Mouse (Mus musculus): ENCODE measurements around the gene Irgq. TPM values are rescaled to one million over a fixed set of nuclear protein-coding genes. Genes with fewer than 3 reads are reported as not detected.
A peak's percentile ranks its signal among the peaks of the same experiment; 100 is the strongest.

Irgq gene
- total and polyA plus RNA-seq, 2 experiments from 2014 or later, result 23.9 to 119 TPM

DNA sequence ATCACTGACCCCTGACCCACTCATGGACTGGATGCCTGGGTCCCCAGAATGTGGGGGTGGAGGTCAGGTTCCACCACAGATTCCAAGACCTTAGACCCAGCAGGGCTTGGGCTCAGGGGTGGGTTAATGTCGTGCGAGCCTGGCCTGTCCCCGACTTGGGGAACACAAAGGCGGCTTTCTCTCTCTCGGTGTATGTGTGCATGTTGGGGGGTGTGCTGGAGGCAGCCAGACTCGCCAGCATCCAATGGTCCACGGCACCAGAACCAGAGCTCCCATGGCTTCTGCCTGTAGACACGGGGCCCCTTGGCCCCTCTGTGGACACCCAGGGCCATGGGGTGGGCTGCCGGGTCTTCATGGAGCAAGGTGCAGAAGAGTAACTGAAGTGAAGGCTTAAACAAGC lies 45.0 kb upstream of the Irgq start:
- peaks cover 30% of the 10 kb centered on the region for H3K4me1 ChIP-seq (ENCODE audit: insufficient read depth, low read length)
- H3K9ac ChIP-seq (replicated peaks; ENCODE audit: low read length, poor library complexity, severe bottlenecking), result no peak overlapping the region
- no peaks in the 10 kb centered on the region for H3K36me3 ChIP-seq (ENCODE audit: insufficient read depth, low read length)
- ATAC-seq (ENCODE audit: low FRiP score) (no peak), DNase-seq (ENCODE audit: low spot score) (no peak)
- 0 out of 2 replicates have a peak overlapping the region, but pooled peaks have one; percentile 0 for H3K4me3 ChIP-seq (ENCODE audit: low read depth, low read length)
- H3K9me3 ChIP-seq (ENCODE audit: low read length), result no peaks in the 10 kb centered on the region
- TF ChIP-seq CTCF (IDR thresholded peaks at IDR 0.05), result no peak
- peak overlapping the region; percentile 71 for H3K27ac ChIP-seq (ENCODE audit: low read depth, low read length)
- 67% methylated on average over 9 of the region's 9 CpGs for WGBS
- H3K27me3 ChIP-seq (ENCODE audit: insufficient read depth, low read length), result no peaks in the 10 kb centered on the region
- peak overlapping the region; percentile 75 for H3K4me2 ChIP-seq (ENCODE audit: low read depth, low read length, poor library complexity, severe bottlenecking)

DNA sequence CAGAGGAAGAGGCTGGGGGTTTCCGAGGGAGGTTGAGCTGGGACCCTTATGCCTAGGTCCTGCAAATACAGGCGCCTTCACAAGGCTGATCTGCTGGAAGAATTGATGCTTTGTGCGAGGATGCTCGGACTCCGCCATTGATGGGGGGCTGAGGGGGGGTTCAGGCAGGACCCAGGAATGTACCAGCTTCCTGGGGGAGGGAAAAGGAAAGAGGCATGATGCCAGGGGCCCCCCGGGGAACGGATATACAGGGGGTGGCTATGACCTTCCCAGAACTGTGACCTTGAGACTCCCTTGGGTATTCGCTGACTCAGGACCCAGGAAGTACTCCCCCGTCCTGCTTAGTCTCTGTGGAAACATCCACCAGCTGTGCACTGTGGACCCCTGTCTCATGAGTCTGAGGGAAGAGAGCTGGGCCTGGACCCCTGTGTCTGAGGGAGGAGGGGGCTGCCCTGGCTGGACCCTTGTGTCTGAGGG lies 43.8 kb upstream of the Irgq start:
- Histone ChIP-seq H3K27me3 (ENCODE audit: insufficient read depth, low read length) (no peaks in the 10 kb centered on the region), H3K9ac (replicated peaks; ENCODE audit: low read length, poor library complexity, severe bottlenecking) (peak overlapping the region; percentile 62), H3K4me3 (ENCODE audit: low read depth, low read length) (peak overlapping the region; percentile 25), H3K36me3 (ENCODE audit: insufficient read depth, low read length) (no peaks in the 10 kb centered on the region; the same call in 1 of the 2 replicates), H3K27ac (ENCODE audit: low read depth, low read length) (peak overlapping the region; percentile 71), H3K9me3 (ENCODE audit: low read length) (no peaks in the 10 kb centered on the region), H3K4me2 (ENCODE audit: low read depth, low read length, poor library complexity, severe bottlenecking) (peak overlapping the region; percentile 75), H3K4me1 (ENCODE audit: insufficient read depth, low read length) (peaks cover 30% of the 10 kb centered on the region)
- no peak for TF ChIP-seq CTCF (IDR thresholded peaks at IDR 0.05)
- 34% methylated on average over 9 of the region's 9 CpGs for WGBS
- DNase-seq (ENCODE audit: low spot score) (peak; percentile 46), ATAC-seq (ENCODE audit: low FRiP score) (peak; percentile 45)

DNA sequence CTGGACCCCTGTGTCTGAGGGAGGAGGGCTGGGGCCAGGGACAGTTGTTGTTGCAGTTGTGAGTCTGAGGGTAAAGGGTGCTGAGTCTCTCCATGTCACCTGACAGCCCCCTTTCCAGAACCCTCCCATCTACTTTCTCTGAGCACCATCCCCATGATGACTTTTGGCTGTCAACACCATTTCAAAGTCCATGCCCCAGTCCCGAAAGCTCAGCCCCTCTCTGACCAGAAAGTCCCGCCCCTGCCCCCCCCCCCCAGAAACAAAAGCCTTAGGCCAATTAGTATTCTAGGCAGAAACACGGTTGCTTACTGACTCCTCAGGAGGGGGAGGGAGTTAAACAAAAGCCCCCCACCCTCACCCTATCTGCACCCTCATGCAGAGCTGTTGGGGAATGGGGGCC lies 43.1 kb upstream of the Irgq start:
- H3K9ac ChIP-seq (replicated peaks; ENCODE audit: low read length, poor library complexity, severe bottlenecking), result peak overlapping the region; percentile 62; the same call in 1 of the 2 replicates

DNA sequence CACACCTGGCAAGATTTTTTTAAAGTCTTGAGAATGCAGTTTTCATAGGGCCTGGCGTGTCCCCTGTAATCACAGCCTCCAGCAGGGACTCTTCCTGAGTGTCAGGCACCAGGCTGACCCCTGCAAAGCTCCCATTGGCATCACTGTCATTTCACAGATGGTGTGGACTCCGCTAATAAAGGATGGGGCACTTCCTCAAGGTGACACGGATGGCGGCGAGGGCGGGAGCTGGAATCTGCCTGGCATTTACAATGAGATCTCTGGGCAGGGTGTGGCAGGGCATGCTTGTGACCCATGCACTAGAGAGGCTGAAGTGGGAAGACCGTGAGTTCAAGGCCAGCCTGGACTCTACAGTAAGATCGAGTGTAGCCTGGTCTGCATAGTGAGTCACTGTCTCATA lies 42.2 kb upstream of the Irgq start:
- Histone ChIP-seq H3K27me3 (ENCODE audit: insufficient read depth, low read length) (no peaks in the 10 kb centered on the region), H3K27ac (ENCODE audit: low read depth, low read length) (no peak overlapping the region; the same call in 1 of the 2 replicates), H3K4me1 (ENCODE audit: insufficient read depth, low read length) (peaks cover 30% of the 10 kb centered on the region), H3K4me2 (ENCODE audit: low read depth, low read length, poor library complexity, severe bottlenecking) (no peak overlapping the region), H3K9ac (replicated peaks; ENCODE audit: low read length, poor library complexity, severe bottlenecking) (no peak overlapping the region), H3K36me3 (ENCODE audit: insufficient read depth, low read length) (no peaks in the 10 kb centered on the region; the same call in 1 of the 2 replicates), H3K9me3 (ENCODE audit: low read length) (no peaks in the 10 kb centered on the region), H3K4me3 (ENCODE audit: low read depth, low read length) (no peak overlapping the region)
- 88% methylated on average over 8 of the region's 8 CpGs for WGBS
- TF ChIP-seq CTCF (IDR thresholded peaks at IDR 0.05), result no peak
- DNase-seq (ENCODE audit: low spot score) (no peak), ATAC-seq (ENCODE audit: low FRiP score) (no peak)

More for the DNA sequence above, 43.1 kb upstream of the Irgq start:
- TF ChIP-seq CTCF (IDR thresholded peaks at IDR 0.05), result no peak
- WGBS, result 30% methylated on average over 3 of the region's 3 CpGs
- Histone ChIP-seq H3K4me3 (ENCODE audit: low read depth, low read length) (peak overlapping the region; percentile 25; the same call in 1 of the 2 replicates), H3K9me3 (ENCODE audit: low read length) (no peaks in the 10 kb centered on the region), H3K27ac (ENCODE audit: low read depth, low read length) (peak overlapping the region; percentile 71), H3K4me2 (ENCODE audit: low read depth, low read length, poor library complexity, severe bottlenecking) (peak overlapping the region; percentile 75), H3K36me3 (ENCODE audit: insufficient read depth, low read length) (no peaks in the 10 kb centered on the region; the same call in 1 of the 2 replicates), H3K27me3 (ENCODE audit: insufficient read depth, low read length) (no peaks in the 10 kb centered on the region), H3K4me1 (ENCODE audit: insufficient read depth, low read length) (peaks cover 30% of the 10 kb centered on the region)
- ATAC-seq (ENCODE audit: low FRiP score) (no peak), DNase-seq (ENCODE audit: low spot score) (peak; percentile 57)

DNA sequence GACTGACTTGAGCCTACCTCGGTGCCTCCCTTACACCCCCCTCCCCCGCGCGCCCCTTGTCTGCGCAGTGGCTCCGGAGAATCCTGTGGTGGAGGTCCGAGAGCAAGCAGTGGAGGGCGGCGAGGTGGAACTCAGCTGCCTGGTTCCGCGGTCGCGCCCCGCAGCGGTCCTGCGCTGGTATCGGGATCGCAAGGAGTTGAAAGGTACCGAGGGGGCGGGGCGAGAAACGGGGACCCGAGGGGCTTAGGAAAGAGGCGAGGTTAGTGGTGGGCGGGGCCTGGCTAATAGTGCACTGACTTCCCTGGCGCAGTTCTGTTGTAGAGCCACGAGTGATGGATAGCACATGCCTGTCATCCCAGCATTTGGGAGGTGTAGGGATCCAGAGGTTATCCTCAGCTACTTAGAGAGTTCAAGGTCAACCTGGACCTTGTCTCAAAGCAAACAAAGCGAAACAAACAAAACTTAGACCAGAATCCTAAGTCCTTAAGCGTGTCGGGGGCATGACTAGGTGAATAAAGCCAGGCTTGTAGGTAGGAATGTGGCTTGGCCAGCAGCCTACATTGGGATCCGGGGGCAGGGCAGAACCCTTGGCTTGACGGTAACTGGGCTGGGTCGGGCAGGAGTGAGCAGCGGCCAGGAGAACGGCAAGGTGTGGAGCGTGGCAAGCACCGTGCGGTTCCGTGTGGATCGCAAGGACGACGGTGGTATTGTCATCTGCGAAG lies 30.5 kb upstream of the Irgq start:
- TF ChIP-seq CTCF (IDR thresholded peaks at IDR 0.05), result no peak
- H3K4me1 ChIP-seq (ENCODE audit: insufficient read depth, low read length), result no peaks in the 10 kb centered on the region
- H3K4me2 ChIP-seq (ENCODE audit: low read depth, low read length, poor library complexity, severe bottlenecking), result no peak overlapping the region; the same call in 1 of the 2 replicates
- H3K9me3 ChIP-seq (ENCODE audit: low read length), result no peaks in the 10 kb centered on the region
- no peak for DNase-seq (ENCODE audit: low spot score)
- no peak overlapping the region for H3K4me3 ChIP-seq (ENCODE audit: low read depth, low read length)
- H3K27me3 ChIP-seq (ENCODE audit: insufficient read depth, low read length), result no peaks in the 10 kb centered on the region
- H3K27ac ChIP-seq (ENCODE audit: low read depth, low read length), result no peak overlapping the region
- peaks cover 23% of the 10 kb centered on the region for H3K36me3 ChIP-seq (ENCODE audit: insufficient read depth, low read length)
- H3K9ac ChIP-seq (replicated peaks; ENCODE audit: low read length, poor library complexity, severe bottlenecking), result no peak overlapping the region
- peak; percentile 17; the same call in 1 of the 2 replicates for ATAC-seq (ENCODE audit: low FRiP score)
- 25% methylated on average over 41 of the region's 43 CpGs for WGBS

DNA sequence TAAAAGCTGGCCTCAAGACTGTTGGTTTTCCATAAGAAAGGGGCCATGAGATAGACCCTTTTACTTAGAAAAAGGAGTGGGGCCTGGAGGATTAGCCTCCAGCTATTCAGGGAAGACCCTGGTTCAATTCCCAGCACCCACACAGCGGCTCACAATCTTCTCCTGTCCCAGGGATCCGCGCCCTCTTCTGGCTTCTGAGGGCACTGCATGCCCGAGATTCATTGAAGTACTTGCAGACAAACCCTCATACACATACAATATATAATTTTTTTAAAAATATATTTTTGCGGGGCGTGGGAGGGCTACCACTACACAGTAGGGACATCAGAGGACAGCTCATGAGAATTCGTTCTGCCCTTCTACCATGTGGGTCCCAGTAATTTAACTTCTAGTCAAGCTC lies 29.6 kb upstream of the Irgq start:
- Histone ChIP-seq H3K4me3 (ENCODE audit: low read depth, low read length) (no peak overlapping the region), H3K9me3 (ENCODE audit: low read length) (no peaks in the 10 kb centered on the region), H3K9ac (replicated peaks; ENCODE audit: low read length, poor library complexity, severe bottlenecking) (no peak overlapping the region), H3K4me1 (ENCODE audit: insufficient read depth, low read length) (peaks cover 8% of the 10 kb centered on the region; the same call in 1 of the 2 replicates), H3K4me2 (ENCODE audit: low read depth, low read length, poor library complexity, severe bottlenecking) (no peak overlapping the region), H3K27me3 (ENCODE audit: insufficient read depth, low read length) (no peaks in the 10 kb centered on the region), H3K27ac (ENCODE audit: low read depth, low read length) (no peak overlapping the region), H3K36me3 (ENCODE audit: insufficient read depth, low read length) (peaks cover 23% of the 10 kb centered on the region)
- DNase-seq (ENCODE audit: low spot score) (peak; percentile 48), ATAC-seq (ENCODE audit: low FRiP score) (no peak)
- WGBS, result 41% methylated on average over 7 of the region's 7 CpGs
- peak; percentile 62 for TF ChIP-seq CTCF (IDR thresholded peaks at IDR 0.05)

All from midbrain, postnatal 0 days (tissue).